Mouse (Mus musculus) telencephalon, adult 2 months (tissue): ENCODE measurements at regions not wholly inside any gene's neighbourhood (a gene's known extent, or its start where the extent isn't known, plus 50 kb on each side); places are given as distances from the start of the nearest gene placed in this dataset.

Experiments
- DNase-seq: peaks from one replicate; pipeline ENCODE4 v3.0.0-alpha.2; 2011; ENCODE audit warnings: low read depth, low spot score

DNA sequence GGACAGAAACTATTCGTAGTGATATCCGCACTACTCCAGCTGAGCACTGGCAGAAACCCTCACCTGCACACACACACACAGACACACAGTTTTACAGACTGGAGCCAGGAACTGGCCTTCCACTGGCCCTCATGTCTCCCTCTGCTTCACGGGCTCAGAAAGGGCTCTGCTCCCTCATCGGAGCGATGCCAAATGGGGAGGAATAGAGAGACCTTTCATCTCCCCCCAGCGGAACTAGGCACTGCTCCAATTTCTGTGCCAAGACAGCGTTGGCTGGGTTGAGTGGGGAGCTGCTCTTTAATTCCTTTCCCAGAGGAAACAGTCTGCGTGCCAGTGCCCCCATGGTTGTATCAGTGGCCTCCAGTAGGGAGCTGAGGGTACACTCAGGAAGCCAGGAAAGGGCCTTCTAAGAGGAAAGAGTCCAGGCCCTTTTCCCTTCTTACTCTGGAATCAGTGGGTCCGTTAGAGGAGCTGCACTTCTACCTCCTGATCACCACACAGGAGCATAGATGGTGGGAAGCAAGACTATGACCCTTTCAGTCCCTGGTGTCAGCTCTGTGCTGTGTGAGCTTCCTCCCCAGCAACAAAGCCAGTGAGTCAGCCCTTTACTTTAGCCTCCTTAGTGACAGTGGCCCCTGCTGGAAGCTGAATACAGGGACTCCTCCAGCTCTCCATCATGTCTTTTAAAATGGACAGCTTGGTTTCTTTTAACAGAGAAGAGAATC, 452.7 kb downstream of the Rps24 start:
- DNase-seq = peak; percentile 48

GRCm38 (mm10) chr14:24945716-24946115, 458.8 kb downstream of the Rps24 start:
- no peak for DNase-seq

- no peak for DNase-seq
Measured at GRCm38 (mm10) chr14:24947084-24947483, 460.2 kb downstream of the Rps24 start.

DNA sequence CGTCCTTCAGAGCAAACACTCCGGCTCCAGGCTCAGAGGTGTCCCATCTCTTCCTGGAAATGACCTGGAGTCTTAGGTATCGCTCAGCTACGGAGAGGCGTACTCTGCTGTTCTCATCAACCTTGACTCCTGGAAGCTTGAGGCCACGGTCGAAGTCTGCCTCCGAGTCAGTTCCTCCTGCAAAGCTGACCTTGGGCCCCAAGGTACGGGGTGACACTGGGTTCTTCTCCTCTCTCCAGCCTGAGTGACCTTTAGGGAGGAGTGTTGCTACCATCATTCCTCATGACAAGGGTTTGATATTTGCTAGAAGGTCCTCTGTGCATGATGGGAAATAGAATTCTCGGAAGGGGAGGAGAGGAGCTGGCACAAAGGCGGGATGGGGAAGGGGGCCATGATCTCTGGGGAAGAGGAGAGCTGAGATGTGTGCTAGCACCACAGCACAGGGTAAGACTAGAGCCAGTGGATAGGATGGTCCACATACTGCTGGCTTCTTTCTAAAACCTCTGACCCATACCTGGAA, 469.0 kb downstream of the Rps24 start:
- DNase-seq = no peak

- DNase-seq = no peak
Measured at GRCm38 (mm10) chr14:24956528-24957210, 469.7 kb downstream of the Rps24 start.

DNA sequence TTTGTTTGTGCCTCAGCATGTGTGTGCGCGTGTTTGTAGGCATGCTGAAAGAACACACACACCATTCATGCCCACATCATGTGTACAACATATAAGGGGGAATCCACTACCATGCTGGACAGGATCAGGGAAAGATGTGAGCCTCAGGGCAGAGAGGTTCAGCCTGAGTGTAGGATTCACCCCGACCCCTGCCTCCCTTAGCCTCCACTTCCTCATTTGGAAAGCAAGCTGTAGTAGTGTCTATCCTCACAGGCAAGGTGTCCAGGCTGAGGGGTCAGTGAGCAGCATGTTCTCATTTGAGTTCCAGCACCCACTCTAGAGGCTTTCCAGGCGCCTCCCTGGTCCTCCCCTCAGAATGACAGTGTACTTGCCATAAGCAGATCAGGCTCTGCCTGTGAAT, 470.5 kb downstream of the Rps24 start:
- no peak for DNase-seq

DNA sequence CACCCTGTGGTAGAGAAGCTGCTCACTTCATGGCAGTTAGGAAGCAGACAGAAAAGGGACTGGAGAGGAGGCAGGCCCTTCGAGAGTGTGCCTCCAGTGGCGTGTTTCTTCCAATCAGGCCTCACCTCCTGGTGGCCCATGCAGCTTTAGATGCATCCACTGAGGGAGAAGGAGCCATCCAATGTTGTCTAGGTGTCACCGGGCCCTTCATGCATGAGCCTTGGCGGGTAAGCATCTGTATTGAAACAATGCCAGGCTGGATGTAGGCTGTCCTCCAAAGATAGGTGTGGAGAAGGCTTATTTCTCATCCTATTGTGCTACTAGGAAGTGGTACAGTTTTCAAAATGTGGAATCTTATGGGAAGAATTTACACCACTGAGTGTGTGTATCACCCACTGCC, 471.9 kb downstream of the Rps24 start:
- DNase-seq = no peak

DNA sequence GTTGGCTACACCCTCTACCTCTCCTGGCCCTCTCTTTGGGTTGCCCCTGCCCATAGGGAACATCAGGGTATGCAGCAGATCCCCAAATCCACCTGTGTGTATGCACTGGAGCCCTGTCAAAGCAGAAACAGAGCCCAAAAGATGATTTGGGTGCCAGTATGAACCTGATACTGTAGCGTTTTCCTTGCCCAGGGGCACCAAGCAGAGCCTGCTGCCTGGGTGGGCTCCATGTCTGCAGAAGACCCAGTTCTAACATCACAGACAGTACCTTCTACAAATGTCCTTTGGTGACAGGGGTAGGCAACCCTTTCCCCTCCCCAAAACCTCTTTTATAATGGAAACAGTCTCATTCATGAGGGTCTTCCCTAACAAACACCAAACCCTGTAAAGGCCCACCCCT, 472.5 kb downstream of the Rps24 start:
- no peak for DNase-seq

DNA sequence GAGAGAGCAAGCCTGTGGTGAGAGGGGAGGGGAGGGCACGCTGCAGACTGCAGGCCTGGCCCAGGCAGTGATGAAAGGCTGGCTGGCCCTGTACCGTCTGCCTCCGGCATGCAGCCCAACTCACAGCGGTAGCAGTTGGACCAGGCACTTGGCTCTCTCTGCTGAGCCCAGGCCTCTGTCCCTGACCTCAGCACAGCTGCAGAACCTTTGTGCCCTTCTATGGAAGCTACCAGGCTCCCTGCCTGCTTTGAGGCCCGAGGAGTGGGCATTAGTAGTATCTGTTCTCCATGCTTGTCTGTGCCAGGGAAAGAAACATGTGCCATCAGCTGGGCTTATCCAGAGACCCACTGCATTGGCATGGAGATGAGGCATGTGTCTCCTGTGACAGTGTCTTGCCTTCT, 473.2 kb downstream of the Rps24 start:
- no peak for DNase-seq

- DNase-seq = no peak
Measured at GRCm38 (mm10) chr14:24960875-24961274, 473.9 kb downstream of the Rps24 start.

DNA sequence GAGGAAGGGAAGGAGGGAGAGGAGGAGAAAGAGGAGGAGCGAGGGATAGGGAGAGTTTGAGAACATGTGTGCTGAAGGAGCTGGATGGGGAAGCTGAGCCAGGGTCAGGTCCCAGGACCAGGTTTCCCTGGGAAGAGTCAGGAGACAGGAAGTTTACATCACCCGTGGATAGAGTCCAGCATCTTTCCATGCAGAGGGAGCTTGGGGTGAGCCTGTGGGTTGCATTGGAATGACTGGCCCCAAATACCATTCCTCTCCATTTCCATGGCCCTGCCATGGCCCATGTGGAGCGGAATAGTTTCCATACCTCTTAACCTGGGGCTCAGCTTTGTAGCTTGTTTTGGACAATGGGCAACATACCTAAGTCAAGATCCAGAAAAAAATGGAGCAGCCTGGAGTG, 474.8 kb downstream of the Rps24 start:
- DNase-seq = no peak

- DNase-seq = no peak
Measured at GRCm38 (mm10) chr14:24969584-24969983, 482.7 kb downstream of the Rps24 start.

DNA sequence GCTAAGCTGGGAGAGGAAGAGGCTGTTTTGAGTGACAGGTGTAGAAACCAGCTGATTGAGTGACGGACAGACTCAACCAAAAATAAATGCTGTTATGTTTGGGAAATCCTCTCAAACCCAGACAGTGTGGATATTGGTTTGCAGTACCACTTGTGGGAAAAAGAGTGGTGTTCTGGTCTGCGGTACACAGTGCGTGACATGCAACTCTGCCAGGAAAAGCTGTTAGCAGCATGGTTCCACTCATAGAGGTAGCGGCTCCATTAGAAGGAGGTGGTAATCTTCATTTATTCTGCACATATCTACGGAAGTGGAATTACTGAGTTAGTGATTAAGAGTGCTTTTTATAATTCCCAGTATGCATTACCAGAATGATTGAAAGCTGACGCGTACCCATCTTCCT, 485.4 kb downstream of the Rps24 start:
- DNase-seq = no peak

DNA sequence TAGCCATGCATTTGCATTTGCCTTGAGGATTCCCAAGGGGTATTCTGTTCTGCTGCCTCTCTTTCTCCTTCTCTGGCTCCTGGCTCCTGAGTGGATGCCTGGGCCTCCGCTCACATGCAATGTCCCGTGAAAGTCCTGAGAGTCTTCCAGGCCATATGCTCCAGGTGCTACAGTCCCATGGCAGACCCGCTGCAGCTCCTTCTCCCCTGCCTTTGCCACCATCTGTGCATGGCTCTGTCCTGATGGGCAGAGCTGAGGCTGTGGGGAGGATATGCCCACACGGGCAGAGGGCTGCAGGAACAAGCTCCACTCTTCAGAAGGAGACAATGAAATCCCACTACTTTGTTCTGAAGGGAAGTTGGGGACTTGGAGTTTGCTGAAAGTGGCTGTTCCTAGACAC, 485.9 kb upstream of the Zmiz1 start:
- DNase-seq = no peak

DNA sequence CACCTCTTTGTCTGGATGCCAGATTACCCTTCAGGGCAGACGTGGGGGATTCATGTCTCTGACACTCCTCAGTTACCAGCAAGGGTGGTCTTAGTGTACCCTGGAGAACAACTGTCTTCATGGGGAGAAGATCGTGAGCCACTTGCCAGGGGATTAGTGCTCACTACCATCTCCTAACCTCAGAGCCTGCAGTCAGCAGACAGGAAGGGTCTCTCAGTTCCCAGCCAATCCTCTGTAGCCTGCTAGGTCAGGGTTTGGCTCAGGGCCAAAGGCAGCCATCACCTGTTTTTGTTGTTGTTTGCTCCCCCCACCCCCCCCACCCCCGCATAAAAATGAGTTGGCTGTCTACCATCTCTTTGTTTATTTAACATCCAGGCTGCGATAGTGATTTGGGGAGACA, 485.4 kb upstream of the Zmiz1 start:
- no peak for DNase-seq

DNA sequence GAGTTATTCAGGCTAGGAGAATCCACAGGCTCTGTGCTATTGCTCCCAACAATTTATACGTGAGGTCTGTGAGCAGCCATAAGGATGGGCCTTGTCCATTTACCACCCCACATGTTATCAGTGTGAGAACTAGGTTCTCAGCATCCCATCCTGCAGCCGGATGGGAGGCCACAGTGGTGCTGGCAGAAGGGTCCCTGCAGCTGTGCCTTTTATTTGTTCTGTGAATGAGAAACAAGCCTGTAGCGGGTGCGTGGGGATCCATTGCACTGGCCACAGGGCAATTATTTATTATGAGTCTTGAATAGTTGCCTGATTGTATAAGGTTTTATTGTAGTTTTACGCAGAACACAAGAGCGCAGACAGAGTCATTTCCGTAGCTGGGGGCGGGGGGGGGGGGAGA, 476.5 kb upstream of the Zmiz1 start:
- no peak for DNase-seq

DNA sequence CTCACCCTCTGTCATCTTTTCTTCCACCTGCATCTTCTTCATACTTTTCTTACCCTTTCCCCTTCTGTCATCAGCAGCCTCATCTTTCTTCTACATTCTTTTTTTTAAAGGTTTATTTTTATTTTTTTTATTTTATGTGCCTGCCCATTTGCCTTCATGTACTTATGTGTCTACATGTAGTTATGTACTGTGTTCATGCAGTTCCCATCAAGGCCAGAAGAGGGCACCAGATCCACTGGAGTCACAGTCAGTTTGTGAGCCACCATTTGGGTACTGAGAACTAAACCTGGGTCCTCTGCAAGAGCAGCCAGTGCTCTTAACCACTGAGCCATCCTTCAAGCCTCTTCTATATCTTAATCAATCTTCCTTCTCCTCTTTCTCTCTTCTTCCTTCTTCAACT, 475.7 kb upstream of the Zmiz1 start:
- DNase-seq = no peak

- DNase-seq = no peak
Measured at GRCm38 (mm10) chr14:24985806-24986359, 473.1 kb upstream of the Zmiz1 start.

DNA sequence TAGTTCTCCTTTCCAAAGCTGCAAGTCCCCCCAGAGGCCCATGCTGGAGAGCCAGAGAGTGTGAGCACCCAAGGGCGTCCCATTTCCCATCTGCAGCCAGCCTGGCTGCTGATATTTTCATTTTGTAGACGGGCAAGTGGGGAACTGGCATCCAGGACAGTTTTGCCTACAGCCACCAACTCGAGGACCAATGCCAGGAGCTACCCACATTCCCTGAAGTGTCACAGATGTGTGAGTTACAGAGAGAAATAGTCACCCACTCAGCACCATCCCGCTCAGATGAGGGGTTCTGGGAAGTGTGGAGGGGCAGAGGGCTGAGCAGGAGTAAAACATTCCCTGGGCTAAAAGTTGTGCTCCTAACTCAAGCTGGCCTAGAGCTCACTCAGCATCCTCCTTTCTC, 472.6 kb upstream of the Zmiz1 start:
- DNase-seq = peak; percentile 48

DNA sequence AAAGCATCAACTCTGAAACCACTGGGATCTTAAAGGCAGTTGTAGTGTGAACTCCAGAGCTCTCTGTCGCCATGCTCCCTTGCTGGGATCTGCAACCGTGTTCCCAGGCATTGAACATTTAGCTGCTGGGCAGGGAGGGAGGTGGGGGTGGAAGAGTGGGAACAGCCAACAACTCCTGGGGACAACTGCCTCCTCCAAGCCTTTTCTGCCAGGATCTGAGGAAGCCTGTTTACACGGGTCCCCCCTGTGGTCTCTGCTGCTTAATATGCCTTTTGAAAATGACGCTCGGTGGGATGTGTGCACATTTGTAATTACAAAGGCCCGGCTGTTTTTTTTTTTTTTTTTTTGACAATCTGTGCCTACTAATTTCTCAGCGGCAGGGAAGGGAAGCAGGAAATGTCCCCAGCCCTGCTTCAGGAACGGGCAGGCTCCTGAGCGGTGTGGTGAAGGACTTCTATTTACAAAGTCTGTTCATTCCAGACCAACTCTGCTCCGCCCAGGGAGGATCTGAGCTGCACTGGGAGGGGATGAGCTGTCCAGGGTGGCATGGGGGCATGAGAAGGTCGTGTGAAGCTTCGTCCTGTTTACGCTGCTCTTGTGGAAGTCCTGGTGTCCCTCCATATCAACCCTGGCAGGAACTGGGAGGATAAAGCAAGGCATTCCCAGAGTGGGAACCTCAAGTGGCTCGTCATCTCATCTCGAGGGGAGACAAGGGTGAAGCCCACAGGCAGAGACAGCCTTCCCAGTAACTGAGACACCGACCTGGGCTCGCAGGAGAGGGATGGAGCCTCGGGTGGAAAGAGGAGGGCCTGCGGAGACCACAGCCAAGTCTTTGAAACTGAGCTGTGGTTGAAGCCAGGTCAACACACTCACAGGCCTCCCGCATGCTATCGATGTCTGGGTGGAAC, 465.0 kb upstream of the Zmiz1 start:
- DNase-seq = no peak

DNA sequence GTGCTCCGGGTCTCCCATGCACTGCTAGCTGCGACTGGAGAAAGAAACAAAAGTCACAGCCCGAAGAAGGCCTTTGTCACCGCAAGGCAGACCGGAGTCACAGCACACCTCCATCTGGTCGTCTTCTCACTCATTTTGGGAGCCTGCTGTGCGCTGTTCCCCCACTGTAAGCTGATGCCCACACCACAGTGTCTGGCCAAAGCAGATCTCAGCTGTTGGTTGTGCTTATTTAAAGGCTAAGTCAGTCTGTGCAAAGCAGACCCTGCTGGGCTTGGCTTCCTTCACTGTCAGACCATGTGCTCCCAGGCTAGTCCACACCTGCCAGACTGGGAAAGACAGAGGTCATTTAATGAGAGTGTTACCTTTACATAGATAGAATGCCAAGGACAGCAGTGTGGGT, 463.8 kb upstream of the Zmiz1 start:
- DNase-seq = no peak
